Mouse (Mus musculus) cortical plate, adult 2 months (tissue): Measurements from ENCODE around the gene Rnf115.

Experiments used
- CTCF ChIP-seq: fragments of 200-500 bp; IDR thresholded peaks from 2 replicates; pipeline ENCODE4 v1.5.1; 2011; ENCODE audit warnings: mild to moderate bottlenecking, control low read depth, low read length; ENCODE audit not compliant: insufficient read depth; ENCODE audit errors: extremely low read depth
- POLR2A ChIP-seq: fragments of 200-500 bp; IDR thresholded peaks from 2 replicates; pipeline ENCODE4 v1.6.1; 2011; ENCODE audit warnings: mild to moderate bottlenecking, low read length, control low read depth; ENCODE audit not compliant: insufficient read depth; ENCODE audit errors: extremely low read depth

GRCm38 (mm10) chr3:96802214-96802613 lies 74.8 kb downstream of the Rnf115 start:
- TF ChIP-seq POLR2A (no peak), CTCF (no peak)
